Mouse (Mus musculus): ENCODE measurements around the gene Tm2d1.

Gene Tm2d1

DNA sequence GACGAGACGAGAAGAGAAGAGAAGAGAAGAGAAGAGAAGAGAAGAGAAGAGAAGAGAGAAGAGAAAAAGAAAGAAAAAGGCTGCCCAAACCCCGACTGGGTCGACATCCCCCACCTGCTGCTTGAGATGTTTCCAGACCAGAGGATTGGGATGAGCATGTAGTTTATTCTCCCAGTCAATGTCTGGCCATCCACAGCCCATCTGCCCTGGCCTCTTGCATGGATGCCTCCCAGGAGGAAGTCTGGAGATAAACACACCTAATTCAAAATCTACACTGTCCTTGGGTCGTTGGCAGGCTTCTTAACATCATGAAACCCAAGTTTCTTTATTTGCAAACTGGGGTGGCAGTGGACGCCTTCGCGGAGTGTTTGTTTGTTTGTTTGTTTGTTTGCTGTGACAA is 47.4 kb downstream of the Tm2d1 start:
- intact Hi-C loops (cut with DNase I) = no loop called here

GRCm38 (mm10) chr4:98322223-98322622 is 60.9 kb downstream of the Tm2d1 start:
- intact Hi-C loops (cut with DNase I) = loop anchor here (2.0 to 10.0 kb wide), 4 partner anchors 65 to 755 kb away; no protein-coding TSS in a partner anchor

GRCm38 (mm10) chr4:98321371-98322111 is 61.6 kb downstream of the Tm2d1 start:
- intact Hi-C loops (cut with DNase I) = loop anchor here (2.0 to 10.0 kb wide), 4 partner anchors 64 to 754 kb away; no protein-coding TSS in a partner anchor

DNA sequence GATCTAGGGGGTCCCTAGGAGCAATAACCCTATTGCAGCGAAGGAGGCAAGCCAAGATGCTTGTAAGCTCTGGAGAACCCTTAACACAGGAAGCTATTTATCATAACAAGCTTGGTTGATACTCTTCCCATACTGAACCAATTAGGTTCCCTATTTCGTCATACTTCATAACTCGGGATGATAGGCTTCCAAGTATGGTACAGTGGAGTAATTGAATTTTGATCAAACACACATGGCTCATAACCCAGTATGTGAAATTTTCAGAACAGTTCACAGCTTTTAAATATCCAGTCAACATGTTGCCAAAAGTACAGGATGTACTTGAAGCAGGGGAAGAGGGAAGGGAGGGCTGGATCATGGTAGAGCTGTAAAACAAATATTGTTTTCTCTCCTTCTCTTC is 64.3 kb downstream of the Tm2d1 start:
- intact Hi-C loops (cut with DNase I) = no loop called here

GRCm38 (mm10) chr4:98317149-98317548 is 66.0 kb downstream of the Tm2d1 start:
- intact Hi-C loops (cut with DNase I) = no loop called here
